In genomic region chr6:31285064-31285463, GRCm38 (mm10) we compare ENCODE assay signal across 12 mouse cellular contexts.
DNase-seq lines count a peak whose midpoint lies in the region; ATAC-seq and TF ChIP-seq lines count a peak whose summit lies in the region.
"Had no signal": no experiment of that assay in that cellular context is flagged by ENCODE, and none has a peak within 500 bp of the region (broad histone marks: within the 10 kb centered on the region; RNA-seq: fewer than 3 reads in every experiment).

No protein-coding gene starts in this region.

- TF ChIP-seq POLR2A in kidney, adult 2 months (IDR thresholded peaks at IDR 0.05; ENCODE audit: low read depth, low read length), result no peak

- no peaks in the 10 kb centered on the region for H3K27me3 ChIP-seq in kidney, adult 2 months (replicated peaks; ENCODE audit: control insufficient read depth, insufficient read depth, low read length)
- no peaks in the 10 kb centered on the region for H3K27me3 ChIP-seq in limb, embryonic 10.5 days (ENCODE audit: low read depth, poor library complexity, severe bottlenecking)
- H3K27me3 ChIP-seq in intestine, embryonic 16.5 days (replicated peaks; ENCODE audit: control insufficient read depth, insufficient read depth, low read length), result no peaks in the 10 kb centered on the region

- TF ChIP-seq CTCF in kidney, adult 2 months (conservative IDR thresholded peaks at IDR 0.05; ENCODE audit: insufficient read depth, insufficient read length, low read depth, low read length), result no peak

- H3K27ac ChIP-seq in kidney, adult 2 months (ENCODE audit: insufficient read depth, low read depth, low read length), result no peak overlapping the region
- H3K27ac ChIP-seq in limb, embryonic 10.5 days, result no peak overlapping the region
- H3K27ac ChIP-seq in intestine, embryonic 16.5 days (ENCODE audit: low read length), result no peak overlapping the region
- H3K27ac ChIP-seq: hindbrain, embryonic 10.5 days had no signal

- no peak overlapping the region for H3K4me3 ChIP-seq in kidney, adult 2 months (ENCODE audit: insufficient read depth, low read depth, low read length)
- no peak overlapping the region for H3K4me3 ChIP-seq in limb, embryonic 10.5 days
- no peak overlapping the region for H3K4me3 ChIP-seq in intestine, embryonic 16.5 days (ENCODE audit: low read length)
- H3K4me3 ChIP-seq: hindbrain, embryonic 10.5 days; myocyte had no signal

- no peak for ATAC-seq in intestine, embryonic 16.5 days

- DNase-seq in kidney, adult 2 months, result peak; percentile 25
- no peak for DNase-seq in kidney, adult 18-20 months
- DNase-seq in MEL-GATA-1-ER (ENCODE audit: extremely low read depth, low read depth), result peak; percentile 35
- DNase-seq in cerebellum, postnatal 10 days, result peak; percentile 17 to 28
- peak; percentile 84 to 92 for DNase-seq in left cerebral cortex, postnatal 25 days (ENCODE audit: low spot score in 2 of 2)
- no peak for DNase-seq in limb, embryonic 10.5 days (ENCODE audit: low spot score)
- no peak for DNase-seq in retina, embryonic 14.5 days (ENCODE audit: low spot score)
- DNase-seq: thymus, postnatal 4 days had no signal

- 80% methylated on average over 19 of the region's 19 CpGs for WGBS in kidney, adult 2 months
- WGBS in limb, embryonic 10.5 days, result 91% methylated on average over 19 of the region's 19 CpGs
- WGBS in intestine, embryonic 16.5 days, result 89% methylated on average over 19 of the region's 19 CpGs

- H3K36me3 ChIP-seq in kidney, adult 2 months (ENCODE audit: control insufficient read depth, insufficient read depth, low read length), result no peaks in the 10 kb centered on the region
- H3K36me3 ChIP-seq in limb, embryonic 10.5 days, result no peaks in the 10 kb centered on the region
- no peaks in the 10 kb centered on the region for H3K36me3 ChIP-seq in intestine, embryonic 16.5 days (ENCODE audit: control insufficient read depth, insufficient read depth, low read length)
- H3K36me3 ChIP-seq: hindbrain, embryonic 10.5 days had no signal

- no peaks in the 10 kb centered on the region for H3K9me3 ChIP-seq in limb, embryonic 10.5 days (replicated peaks)
- H3K9me3 ChIP-seq in intestine, embryonic 16.5 days (ENCODE audit: control insufficient read depth, low read length), result no peaks in the 10 kb centered on the region
- H3K9me3 ChIP-seq: hindbrain, embryonic 10.5 days had no signal

- intact Hi-C loops in left cerebral cortex, postnatal 25 days (cut with DNase I), result loop anchor here (1.0 to 10.0 kb wide), 3 partner anchors 42 to 110 kb away; partner anchors contain the start of gene Mkln1

- peaks cover 4% of the 10 kb centered on the region; the same call in 1 of the 2 replicates for H3K4me1 ChIP-seq in kidney, adult 2 months (ENCODE audit: control insufficient read depth, insufficient read depth, low read length)
- H3K4me1 ChIP-seq in limb, embryonic 10.5 days, result peaks cover 12% of the 10 kb centered on the region; the same call in 1 of the 2 replicates
- no peaks in the 10 kb centered on the region for H3K4me1 ChIP-seq in intestine, embryonic 16.5 days (ENCODE audit: control insufficient read depth, insufficient read depth, low read length)

- H3K9ac ChIP-seq in intestine, embryonic 16.5 days (ENCODE audit: low read depth, low read length), result no peak overlapping the region
- H3K9ac ChIP-seq: lung, embryonic 14.5 days had no signal

- no peak overlapping the region for H3K4me2 ChIP-seq in intestine, embryonic 16.5 days (ENCODE audit: low read depth, low read length)
- H3K4me2 ChIP-seq: lung, embryonic 14.5 days had no signal

Comparison
In these comparisons a context has a peak if more than half of its experiments do, and no peak if none do; other contexts are left out.
1. DNase-seq: peak in kidney, adult 2 months (single experiment), MEL-GATA-1-ER (single experiment), cerebellum, postnatal 10 days (2 of 2) and left cerebral cortex, postnatal 25 days (2 of 2); none in kidney, adult 18-20 months (single experiment), limb, embryonic 10.5 days (single experiment) and retina, embryonic 14.5 days (single experiment).